Mouse (Mus musculus) hindbrain, embryonic 14.5 days (tissue): ENCODE results near the gene Ankrd44. TPM values are rescaled to one million over a fixed set of nuclear protein-coding genes. Genes with fewer than 3 reads are reported as not detected.

Experiments
- ATAC-seq: fragments of 200-750 bp; cut with Nextera tagmentation; 2 replicates; pipeline ENCODE4 v1.8.0; 2017; ENCODE audit warnings: moderate number of reproducible peaks, mild to moderate bottlenecking, moderate TSS enrichment, moderate library complexity; ENCODE audit not compliant: low FRiP score
- DNase-seq: peaks from one replicate; pipeline ENCODE4 v3.0.0-alpha.2; 2015; ENCODE audit warnings: low spot score
- H3K27ac ChIP-seq: fragments of 300-500 bp; sonication (generic); 2 replicates; pipeline ENCODE4 v1.5.1; 2014; ENCODE audit warnings: mild to moderate bottlenecking, moderate library complexity
- H3K27me3 ChIP-seq: fragments of 300-500 bp; sonication (generic); 2 replicates; pipeline ENCODE4 v1.6.1; 2014; ENCODE audit warnings: mild to moderate bottlenecking, low read length, mixed read lengths; ENCODE audit not compliant: control insufficient read depth, insufficient read depth
- H3K36me3 ChIP-seq: fragments of 300-500 bp; sonication (generic); replicated peaks from 2 replicates; pipeline ENCODE4 v1.6.1; 2014; ENCODE audit not compliant: control insufficient read depth, insufficient read depth
- H3K4me1 ChIP-seq: fragments of 300-500 bp; sonication (generic); replicated peaks from 2 replicates; pipeline ENCODE4 v1.6.1; 2014; ENCODE audit warnings: antibody characterized with exemption, low read length, mixed read lengths; ENCODE audit not compliant: control insufficient read depth, insufficient read depth
- H3K4me2 ChIP-seq: fragments of 300-500 bp; sonication (generic); replicated peaks from 2 replicates; pipeline ENCODE4 v1.6.1; 2014; ENCODE audit warnings: mild to moderate bottlenecking, moderate library complexity
- H3K4me3 ChIP-seq: fragments of 300-500 bp; sonication (generic); replicated peaks from 2 replicates; pipeline ENCODE4 v1.5.1; 2014; ENCODE audit warnings: mild to moderate bottlenecking, low read length
- H3K9ac ChIP-seq: fragments of 300-500 bp; sonication (generic); 2 replicates; pipeline ENCODE4 v1.6.1; 2014
- H3K9me3 ChIP-seq: fragments of 300-500 bp; sonication (generic); 2 replicates; pipeline ENCODE4 v1.6.1; 2016; ENCODE audit warnings: low read length; ENCODE audit not compliant: control insufficient read depth
- WGBS: fragments of 180-500 bp; shearing (Covaris S2); extraction: QIAGEN DNeasy Blood & Tissue Kit; methylation state at CpG from one replicate; pipeline ENCODE4 v1.1.7; 2014; 5-methylcytosine and 5-hydroxymethylcytosine counted together
- polyA plus RNA-seq: library from polyadenylated mRNA; unstranded; fragments of >200 nt; fragmentation: Nextera tagmentation; extraction: Ambion mirVana; gene quantifications from 2 replicates; pipeline ENCODE4 v1.2.1, GENCODE M21; 2014

Ankrd44 gene
- polyA plus RNA-seq, 1 experiment from 2014 or later: 30.0 TPM

GRCm38 (mm10) chr1:54860361-54860760 lies 65.8 kb downstream of the Ankrd44 start:
- H3K9ac ChIP-seq: no peak overlapping the region
- H3K4me3 ChIP-seq: no peak overlapping the region
- H3K4me1 ChIP-seq: 0 out of 2 replicates have a peak, but pooled peaks cover 3% of the 10 kb centered on the region
- DNase-seq (no peak), ATAC-seq (no peak)
- H3K36me3 ChIP-seq: no peaks in the 10 kb centered on the region
- H3K9me3 ChIP-seq: no peaks in the 10 kb centered on the region
- 79% methylated on average over 5 of the region's 5 CpGs for WGBS
- H3K4me2 ChIP-seq: no peak overlapping the region
- H3K27ac ChIP-seq: 0 out of 2 replicates have a peak overlapping the region, but pooled peaks have one; percentile 20
- no peaks in the 10 kb centered on the region for H3K27me3 ChIP-seq

DNA sequence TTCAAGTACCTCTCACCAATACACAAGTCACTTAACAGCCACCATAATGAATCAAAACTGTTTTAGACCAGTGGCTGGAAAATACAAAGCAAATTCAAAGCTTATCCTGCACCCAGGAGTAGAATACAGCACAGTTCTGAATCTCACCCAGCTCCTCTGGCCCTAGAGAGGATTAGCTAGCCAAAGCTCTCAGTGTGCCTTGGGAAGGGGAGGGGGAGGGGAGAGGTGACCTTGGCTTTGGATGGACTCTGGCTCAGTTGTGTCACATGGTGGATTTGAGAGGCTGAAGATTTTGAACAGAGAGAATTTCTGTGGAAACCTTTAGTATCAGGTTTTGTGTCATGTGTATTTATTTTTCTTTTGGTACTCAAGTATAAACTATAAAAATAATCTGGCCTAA lies 66.3 kb downstream of the Ankrd44 start:
- no peak overlapping the region for H3K4me3 ChIP-seq
- H3K27me3 ChIP-seq: no peaks in the 10 kb centered on the region
- H3K4me1 ChIP-seq: 0 out of 2 replicates have a peak, but pooled peaks cover 3% of the 10 kb centered on the region
- H3K4me2 ChIP-seq: no peak overlapping the region
- H3K36me3 ChIP-seq: no peaks in the 10 kb centered on the region
- no peaks in the 10 kb centered on the region for H3K9me3 ChIP-seq
- DNase-seq (no peak), ATAC-seq (no peak)
- no peak overlapping the region for H3K27ac ChIP-seq
- H3K9ac ChIP-seq: no peak overlapping the region

DNA sequence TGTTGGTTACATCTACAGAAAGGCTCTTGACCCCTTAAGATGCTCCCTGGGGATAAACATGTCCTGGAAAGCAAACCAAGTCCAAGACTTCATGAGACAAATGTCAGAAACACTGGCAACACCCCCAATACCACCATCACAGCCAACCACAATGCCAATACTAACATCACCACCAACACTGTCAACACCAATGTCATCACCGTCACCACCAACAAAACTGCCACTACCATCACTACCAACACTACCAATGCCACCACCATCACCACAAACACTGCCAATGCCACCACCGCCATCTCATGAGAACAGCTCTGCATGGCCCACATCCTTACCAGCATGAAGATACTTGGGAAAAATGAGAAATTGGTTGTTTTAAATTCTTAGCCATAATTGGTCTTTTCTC lies 67.3 kb downstream of the Ankrd44 start:
- no peak overlapping the region for H3K27ac ChIP-seq
- H3K4me3 ChIP-seq: no peak overlapping the region
- H3K27me3 ChIP-seq: no peaks in the 10 kb centered on the region
- DNase-seq (no peak), ATAC-seq (no peak)
- H3K4me2 ChIP-seq: no peak overlapping the region
- no peaks in the 10 kb centered on the region for H3K36me3 ChIP-seq
- no peaks in the 10 kb centered on the region for H3K9me3 ChIP-seq
- no peak overlapping the region for H3K9ac ChIP-seq
- H3K4me1 ChIP-seq: peaks cover 5% of the 10 kb centered on the region; the same call in 1 of the 2 replicates
- WGBS: 96% methylated on average over 2 of the region's 2 CpGs

- no peak overlapping the region for H3K9ac ChIP-seq
- no peak for ATAC-seq
- WGBS: 96% methylated on average over 7 of the region's 7 CpGs
Measured at GRCm38 (mm10) chr1:54856502-54856901, 69.7 kb downstream of the Ankrd44 start.

GRCm38 (mm10) chr1:54855970-54856369 lies 70.2 kb downstream of the Ankrd44 start:
- no peak for ATAC-seq
- H3K9ac ChIP-seq: no peak overlapping the region
- H3K4me3 ChIP-seq: no peak overlapping the region
- no peak for DNase-seq
- 93% methylated on average over 3 of the region's 3 CpGs for WGBS
- H3K4me2 ChIP-seq: no peak overlapping the region
- H3K4me1 ChIP-seq: peaks cover 9% of the 10 kb centered on the region; the same call in 1 of the 2 replicates
- no peaks in the 10 kb centered on the region for H3K27me3 ChIP-seq
- H3K9me3 ChIP-seq: no peaks in the 10 kb centered on the region
- H3K36me3 ChIP-seq: no peaks in the 10 kb centered on the region
- no peak overlapping the region for H3K27ac ChIP-seq

More at GRCm38 (mm10) chr1:54856502-54856901, 69.7 kb downstream of the Ankrd44 start:
- Histone ChIP-seq H3K4me1 (peaks cover 12% of the 10 kb centered on the region; the same call in 1 of the 2 replicates), H3K9me3 (no peaks in the 10 kb centered on the region), H3K27me3 (no peaks in the 10 kb centered on the region), H3K4me3 (no peak overlapping the region), H3K36me3 (no peaks in the 10 kb centered on the region), H3K27ac (no peak overlapping the region), H3K4me2 (no peak overlapping the region)
- DNase-seq: no peak

DNA sequence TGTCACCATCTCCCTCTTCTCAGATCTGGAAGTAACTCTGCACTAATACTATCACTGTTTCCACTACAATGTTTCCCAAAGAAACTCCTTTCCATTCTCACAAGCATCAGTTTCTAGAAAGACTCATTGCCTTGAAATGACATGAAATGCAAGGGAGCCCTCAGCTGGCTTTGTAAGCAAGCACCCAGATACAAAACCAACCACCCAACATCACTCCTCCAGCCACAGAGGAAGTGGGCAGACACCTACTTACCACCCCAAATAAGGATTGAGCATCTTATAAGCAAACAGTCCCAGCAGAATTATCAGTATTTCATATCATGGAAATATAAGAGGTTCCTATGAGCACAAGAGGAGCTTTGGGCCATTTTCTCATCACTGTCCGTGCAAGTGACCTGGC lies 71.8 kb downstream of the Ankrd44 start:
- Histone ChIP-seq H3K4me1 (peaks cover 9% of the 10 kb centered on the region; the same call in 1 of the 2 replicates), H3K4me3 (no peak overlapping the region), H3K9ac (no peak overlapping the region), H3K9me3 (no peaks in the 10 kb centered on the region), H3K4me2 (no peak overlapping the region), H3K27ac (no peak overlapping the region), H3K36me3 (no peaks in the 10 kb centered on the region), H3K27me3 (no peaks in the 10 kb centered on the region)
- DNase-seq (no peak), ATAC-seq (no peak)
- 73% methylated on average over 1 of the region's 1 CpGs for WGBS

DNA sequence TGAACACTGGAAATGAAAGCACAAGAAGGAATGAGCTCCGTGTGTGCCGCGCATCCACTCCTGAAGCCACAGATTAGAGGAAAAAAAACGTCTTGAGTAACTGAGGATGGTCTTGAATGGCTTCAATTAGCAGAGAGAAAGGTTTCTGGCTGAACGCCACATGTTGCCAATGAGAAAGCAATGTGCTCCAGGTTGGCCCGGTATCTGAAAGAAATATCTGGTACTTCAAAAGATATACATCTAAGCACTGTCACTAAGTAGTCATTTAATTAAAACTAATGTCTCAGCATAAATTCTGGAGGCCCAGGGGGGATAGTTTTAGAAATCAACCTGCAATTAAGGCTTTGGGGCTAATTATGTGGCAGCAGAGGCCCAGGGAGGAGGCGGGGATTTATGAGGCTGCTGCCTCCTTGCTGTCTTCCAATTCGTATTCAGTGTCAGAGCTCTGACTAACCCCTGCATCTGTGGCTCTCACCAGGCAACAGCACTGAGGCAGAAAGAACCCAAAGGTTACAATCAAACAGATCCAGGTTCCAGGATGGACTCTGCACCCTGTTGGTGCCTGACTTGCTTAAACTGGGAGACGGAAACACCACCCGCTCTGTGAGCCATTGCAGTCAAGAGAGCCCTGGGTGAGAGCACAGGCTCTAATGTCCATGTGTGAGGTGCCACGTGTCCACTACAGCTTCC lies 72.7 kb downstream of the Ankrd44 start:
- Histone ChIP-seq H3K27me3 (no peaks in the 10 kb centered on the region), H3K4me2 (no peak overlapping the region), H3K36me3 (no peaks in the 10 kb centered on the region), H3K27ac (no peak overlapping the region), H3K9ac (no peak overlapping the region), H3K9me3 (no peaks in the 10 kb centered on the region), H3K4me3 (no peak overlapping the region), H3K4me1 (peaks cover 9% of the 10 kb centered on the region; the same call in 1 of the 2 replicates)
- ATAC-seq: peak; percentile 64; the same call in 1 of the 2 replicates
- WGBS: 61% methylated on average over 11 of the region's 11 CpGs
- peak; percentile 34 for DNase-seq

GRCm38 (mm10) chr1:54851610-54852009 lies 74.6 kb downstream of the Ankrd44 start:
- no peaks in the 10 kb centered on the region for H3K36me3 ChIP-seq
- WGBS: 76% methylated on average over 9 of the region's 9 CpGs

GRCm38 (mm10) chr1:54850077-54850476 lies 76.1 kb downstream of the Ankrd44 start:
- no peaks in the 10 kb centered on the region for H3K36me3 ChIP-seq
- no peaks in the 10 kb centered on the region for H3K27me3 ChIP-seq
- ATAC-seq (no peak), DNase-seq (no peak)
- WGBS: 55% methylated on average over 8 of the region's 8 CpGs
- H3K27ac ChIP-seq: no peak overlapping the region
- H3K4me3 ChIP-seq: no peak overlapping the region
- H3K4me2 ChIP-seq: no peak overlapping the region
- H3K9me3 ChIP-seq: no peaks in the 10 kb centered on the region
- H3K4me1 ChIP-seq: peaks cover 9% of the 10 kb centered on the region; the same call in 1 of the 2 replicates
- H3K9ac ChIP-seq: no peak overlapping the region

More at GRCm38 (mm10) chr1:54851610-54852009, 74.6 kb downstream of the Ankrd44 start:
- no peak overlapping the region for H3K4me3 ChIP-seq
- H3K4me1 ChIP-seq: peaks cover 9% of the 10 kb centered on the region; the same call in 1 of the 2 replicates
- DNase-seq: no peak
- no peak for ATAC-seq
- no peaks in the 10 kb centered on the region for H3K27me3 ChIP-seq
- H3K4me2 ChIP-seq: no peak overlapping the region
- H3K9me3 ChIP-seq: no peaks in the 10 kb centered on the region
- H3K27ac ChIP-seq: no peak overlapping the region
- H3K9ac ChIP-seq: no peak overlapping the region
